Mouse (Mus musculus): Measurements from ENCODE around the gene Itgb3bp. TPM values are rescaled to one million over a fixed set of nuclear protein-coding genes. Genes with fewer than 3 reads are reported as not detected.

Gene Itgb3bp
- polyA plus RNA-seq, 1 experiment = 7.6 TPM

- no peak overlapping the region for H3K27ac ChIP-seq (ENCODE audit: control insufficient read depth, insufficient read depth, low read depth, low read length)
Measured at GRCm38 (mm10) chr4:99966555-99966954, 36.9 kb upstream of the Itgb3bp start.

GRCm38 (mm10) chr4:99959308-99959707 lies 29.7 kb upstream of the Itgb3bp start:
- Histone ChIP-seq H3K27me3 (ENCODE audit: control insufficient read depth, insufficient read depth, low read length) (no peaks in the 10 kb centered on the region), H3K27ac (ENCODE audit: control insufficient read depth, insufficient read depth, low read depth, low read length) (no peak overlapping the region), H3K4me3 (ENCODE audit: control insufficient read depth, low read depth, low read length) (no peak overlapping the region), H3K4me1 (ENCODE audit: control insufficient read depth, insufficient read depth, low read length) (no peaks in the 10 kb centered on the region), H3K36me3 (ENCODE audit: control insufficient read depth, insufficient read depth, low read length) (no peaks in the 10 kb centered on the region)
- no peak for TF ChIP-seq POLR2A (IDR thresholded peaks at IDR 0.05; ENCODE audit: control insufficient read depth, low read depth, low read length)
- TF ChIP-seq CTCF (IDR thresholded peaks at IDR 0.05; ENCODE audit: control insufficient read depth, insufficient read depth, insufficient replicate concordance, low read depth, low read length) = no peak

More at GRCm38 (mm10) chr4:99966555-99966954, 36.9 kb upstream of the Itgb3bp start:
- H3K27me3 ChIP-seq (ENCODE audit: control insufficient read depth, insufficient read depth, low read length) = no peaks in the 10 kb centered on the region
- no peaks in the 10 kb centered on the region for H3K36me3 ChIP-seq (ENCODE audit: control insufficient read depth, insufficient read depth, low read length)
- no peak overlapping the region for H3K4me3 ChIP-seq (ENCODE audit: control insufficient read depth, low read depth, low read length)
- no peaks in the 10 kb centered on the region for H3K4me1 ChIP-seq (ENCODE audit: control insufficient read depth, insufficient read depth, low read length)
- TF ChIP-seq CTCF (IDR thresholded peaks at IDR 0.05; ENCODE audit: control insufficient read depth, insufficient read depth, insufficient replicate concordance, low read depth, low read length) (no peak), POLR2A (IDR thresholded peaks at IDR 0.05; ENCODE audit: control insufficient read depth, low read depth, low read length) (no peak)

- Histone ChIP-seq H3K4me3 (ENCODE audit: control insufficient read depth, low read depth, low read length) (no peak overlapping the region), H3K27ac (ENCODE audit: control insufficient read depth, insufficient read depth, low read depth, low read length) (no peak overlapping the region; the same call in 1 of the 2 replicates), H3K27me3 (ENCODE audit: control insufficient read depth, insufficient read depth, low read length) (no peaks in the 10 kb centered on the region), H3K36me3 (ENCODE audit: control insufficient read depth, insufficient read depth, low read length) (no peaks in the 10 kb centered on the region), H3K4me1 (ENCODE audit: control insufficient read depth, insufficient read depth, low read length) (no peaks in the 10 kb centered on the region)
- TF ChIP-seq POLR2A (IDR thresholded peaks at IDR 0.05; ENCODE audit: control insufficient read depth, low read depth, low read length) (no peak), CTCF (IDR thresholded peaks at IDR 0.05; ENCODE audit: control insufficient read depth, insufficient read depth, insufficient replicate concordance, low read depth, low read length) (no peak)
Measured at GRCm38 (mm10) chr4:99958084-99958815, 28.6 kb upstream of the Itgb3bp start.

GRCm38 (mm10) chr4:99957186-99957585 lies 27.6 kb upstream of the Itgb3bp start:
- Histone ChIP-seq H3K4me3 (ENCODE audit: control insufficient read depth, low read depth, low read length) (no peak overlapping the region), H3K27me3 (ENCODE audit: control insufficient read depth, insufficient read depth, low read length) (no peaks in the 10 kb centered on the region), H3K36me3 (ENCODE audit: control insufficient read depth, insufficient read depth, low read length) (no peaks in the 10 kb centered on the region), H3K27ac (ENCODE audit: control insufficient read depth, insufficient read depth, low read depth, low read length) (no peak overlapping the region), H3K4me1 (ENCODE audit: control insufficient read depth, insufficient read depth, low read length) (no peaks in the 10 kb centered on the region)
- TF ChIP-seq POLR2A (IDR thresholded peaks at IDR 0.05; ENCODE audit: control insufficient read depth, low read depth, low read length) (no peak), CTCF (IDR thresholded peaks at IDR 0.05; ENCODE audit: control insufficient read depth, insufficient read depth, insufficient replicate concordance, low read depth, low read length) (no peak)

DNA sequence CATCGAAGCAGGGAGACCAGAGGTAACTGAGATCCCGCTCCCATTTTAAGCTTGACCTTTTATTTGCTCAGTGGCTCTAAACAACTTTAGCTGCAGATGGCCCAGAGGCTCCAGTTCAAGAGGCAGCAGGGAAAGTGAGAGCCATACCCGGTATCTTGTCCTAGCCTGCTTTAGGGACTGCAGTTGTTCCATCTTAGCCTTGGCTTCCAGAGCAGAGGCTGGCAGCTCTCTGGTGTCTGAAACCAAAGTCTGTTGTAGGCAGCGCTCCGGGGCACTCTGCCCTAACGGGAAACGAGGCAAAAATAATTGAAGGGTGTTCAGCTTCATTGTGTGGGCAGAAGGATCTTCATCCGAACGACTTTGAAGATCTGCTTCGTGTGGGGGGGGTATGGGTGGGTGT lies 25.8 kb upstream of the Itgb3bp start:
- Histone ChIP-seq H3K4me1 (ENCODE audit: control insufficient read depth, insufficient read depth, low read length) (no peaks in the 10 kb centered on the region), H3K36me3 (ENCODE audit: control insufficient read depth, insufficient read depth, low read length) (no peaks in the 10 kb centered on the region), H3K4me3 (ENCODE audit: control insufficient read depth, low read depth, low read length) (no peak overlapping the region), H3K27me3 (ENCODE audit: control insufficient read depth, insufficient read depth, low read length) (no peaks in the 10 kb centered on the region), H3K27ac (ENCODE audit: control insufficient read depth, insufficient read depth, low read depth, low read length) (no peak overlapping the region)
- TF ChIP-seq CTCF (IDR thresholded peaks at IDR 0.05; ENCODE audit: control insufficient read depth, insufficient read depth, insufficient replicate concordance, low read depth, low read length) (no peak), POLR2A (IDR thresholded peaks at IDR 0.05; ENCODE audit: control insufficient read depth, low read depth, low read length) (no peak)

- H3K27ac ChIP-seq (ENCODE audit: control insufficient read depth, insufficient read depth, low read depth, low read length) = no peak overlapping the region
- TF ChIP-seq CTCF (IDR thresholded peaks at IDR 0.05; ENCODE audit: control insufficient read depth, insufficient read depth, insufficient replicate concordance, low read depth, low read length) (no peak), POLR2A (IDR thresholded peaks at IDR 0.05; ENCODE audit: control insufficient read depth, low read depth, low read length) (no peak)
- H3K27me3 ChIP-seq (ENCODE audit: control insufficient read depth, insufficient read depth, low read length) = no peaks in the 10 kb centered on the region
- H3K4me1 ChIP-seq (ENCODE audit: control insufficient read depth, insufficient read depth, low read length) = no peaks in the 10 kb centered on the region
- H3K36me3 ChIP-seq (ENCODE audit: control insufficient read depth, insufficient read depth, low read length) = no peaks in the 10 kb centered on the region
- H3K4me3 ChIP-seq (ENCODE audit: control insufficient read depth, low read depth, low read length) = no peak overlapping the region
Measured at GRCm38 (mm10) chr4:99953904-99954303, 24.3 kb upstream of the Itgb3bp start.

DNA sequence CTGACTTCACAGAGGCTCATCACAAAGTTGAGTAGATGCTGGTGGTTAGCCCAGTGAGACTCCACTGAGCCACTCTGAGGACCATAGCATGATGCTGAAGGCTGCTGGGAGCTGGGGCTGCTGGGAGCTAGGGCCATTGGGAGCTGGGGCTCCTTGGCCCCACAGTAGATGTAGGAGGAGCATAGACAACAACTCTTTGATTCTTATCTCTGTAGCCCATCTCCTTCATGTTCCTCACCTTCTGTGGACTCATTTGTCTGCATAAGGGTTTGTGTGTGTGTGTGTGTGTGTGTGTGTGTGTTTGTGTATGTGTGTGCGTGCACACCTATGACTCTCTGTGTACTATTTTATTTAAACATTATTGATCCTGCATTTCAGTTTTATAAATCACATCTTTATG lies 18.3 kb upstream of the Itgb3bp start:
- Histone ChIP-seq H3K27me3 (ENCODE audit: control insufficient read depth, insufficient read depth, low read length) (no peaks in the 10 kb centered on the region), H3K4me1 (ENCODE audit: control insufficient read depth, insufficient read depth, low read length) (no peaks in the 10 kb centered on the region), H3K4me3 (ENCODE audit: control insufficient read depth, low read depth, low read length) (no peak overlapping the region), H3K36me3 (ENCODE audit: control insufficient read depth, insufficient read depth, low read length) (no peaks in the 10 kb centered on the region), H3K27ac (ENCODE audit: control insufficient read depth, insufficient read depth, low read depth, low read length) (no peak overlapping the region)
- TF ChIP-seq POLR2A (IDR thresholded peaks at IDR 0.05; ENCODE audit: control insufficient read depth, low read depth, low read length) (no peak), CTCF (IDR thresholded peaks at IDR 0.05; ENCODE audit: control insufficient read depth, insufficient read depth, insufficient replicate concordance, low read depth, low read length) (no peak)
